8 mouse cellular contexts compared by ENCODE assay signal in genomic region chr7:25238829-25239623, GRCm38 (mm10). TPM values are rescaled to one million over a fixed set of nuclear protein-coding genes. Genes with fewer than 3 reads are reported as not detected.
DNase-seq lines count a peak whose midpoint lies in the region; ATAC-seq and TF ChIP-seq lines count a peak whose summit lies in the region.

No protein-coding gene starts in this region.

- H3K4me3 ChIP-seq in cortical plate, adult 2 months (ENCODE audit: insufficient read depth, low read length), result peak overlapping the region; percentile 36; the same call in 1 of the 2 replicates
- peak overlapping the region; percentile 94 for H3K4me3 ChIP-seq in hindbrain, postnatal 0 days (ENCODE audit: low read length)
- H3K4me3 ChIP-seq in midbrain, embryonic 10.5 days, result peak overlapping the region; percentile 98

- intact Hi-C loops in left cerebral cortex, postnatal 36 days (cut with DNase I), result loop anchor here (10.0 kb wide), 1 partner anchor 224 kb away; no protein-coding TSS in a partner anchor

- 3% methylated on average over 30 of the region's 30 CpGs for WGBS in hindbrain, postnatal 0 days
- 5% methylated on average over 30 of the region's 30 CpGs for WGBS in midbrain, embryonic 10.5 days

- H3K4me1 ChIP-seq in cortical plate, adult 2 months (ENCODE audit: control insufficient read depth, insufficient read depth, low read length), result peaks cover 6% of the 10 kb centered on the region; the same call in 1 of the 2 replicates
- H3K4me1 ChIP-seq in hindbrain, postnatal 0 days (ENCODE audit: insufficient read depth, low read length), result peaks cover 6% of the 10 kb centered on the region; the same call in 1 of the 2 replicates
- H3K4me1 ChIP-seq in midbrain, embryonic 10.5 days, result peaks cover 48% of the 10 kb centered on the region

- TF ChIP-seq CTCF in cortical plate, adult 2 months (IDR thresholded peaks at IDR 0.05; ENCODE audit: extremely low read depth, insufficient read depth, low read length), result peak; percentile 59
- TF ChIP-seq CTCF in hindbrain, postnatal 0 days (IDR thresholded peaks at IDR 0.05; ENCODE audit: low read depth), result peak; percentile 86

- DNase-seq in layer of hippocampus, adult 11-12 months (ENCODE audit: low spot score), result peak; percentile 89
- no peak for DNase-seq in layer of hippocampus, adult 9-10 months (ENCODE audit: low spot score)
- peak; percentile 61 to 81 for DNase-seq in gastrocnemius, adult 8-10 months (ENCODE audit: low spot score in 2 of 2)
- DNase-seq in hindbrain, postnatal 0 days (ENCODE audit: low spot score), result peak; percentile 96
- DNase-seq in left cerebral cortex, postnatal 36 days (ENCODE audit: low spot score in 2 of 2), result peak; percentile 82 to 86
- DNase-seq in midbrain, embryonic 10.5 days (ENCODE audit: low spot score), result peak; percentile 80
- DNase-seq in skeletal muscle tissue, adult 2 months (ENCODE audit: low read depth, low spot score), result peak; percentile 92

- 0 out of 2 replicates have a peak overlapping the region, but pooled peaks have one; percentile 33 for H3K9ac ChIP-seq in hindbrain, postnatal 0 days (replicated peaks; ENCODE audit: low read length)

- peak overlapping the region; percentile 83 for H3K27ac ChIP-seq in cortical plate, adult 2 months (ENCODE audit: insufficient read depth, low read length)
- H3K27ac ChIP-seq in hindbrain, postnatal 0 days, result peak overlapping the region; percentile 87
- H3K27ac ChIP-seq in midbrain, embryonic 10.5 days (replicated peaks), result peak overlapping the region; percentile 97

- peak; percentile 89 for TF ChIP-seq POLR2A in cortical plate, adult 2 months (IDR thresholded peaks at IDR 0.05; ENCODE audit: extremely low read depth, insufficient read depth, low read length)

- peak; percentile 54 for ATAC-seq in hindbrain, postnatal 0 days

- no peaks in the 10 kb centered on the region for H3K9me3 ChIP-seq in hindbrain, postnatal 0 days (ENCODE audit: low read length)
- no peaks in the 10 kb centered on the region for H3K9me3 ChIP-seq in midbrain, embryonic 10.5 days (replicated peaks)

- peak overlapping the region; percentile 67 for H3K4me2 ChIP-seq in hindbrain, postnatal 0 days (ENCODE audit: low read depth, low read length)

- peaks cover 12% of the 10 kb centered on the region; the same call in 1 of the 2 replicates for H3K36me3 ChIP-seq in hindbrain, postnatal 0 days (ENCODE audit: insufficient read depth, low read length)
- H3K36me3 ChIP-seq in midbrain, embryonic 10.5 days, result peaks cover 43% of the 10 kb centered on the region

- no peaks in the 10 kb centered on the region for H3K27me3 ChIP-seq in hindbrain, postnatal 0 days (ENCODE audit: insufficient read depth, low read length)
- no peaks in the 10 kb centered on the region for H3K27me3 ChIP-seq in midbrain, embryonic 10.5 days (ENCODE audit: low read depth, poor library complexity, severe bottlenecking)

RNA-seq across cellular contexts. Expression of gene Gsk3a, which starts 1.4 kb away (rescaled TPM):
- 287 and 292 TPM in 2 replicates for polyA plus RNA-seq in cortical plate, adult 2 months (2012; rRNA removed)
- 10 to 100 TPM; 87.5 to 93.5 (median 90.1) TPM for total RNA-seq in gastrocnemius, adult 8-10 months (2022)
- 151 and 160 TPM in 2 replicates for total RNA-seq in hindbrain, postnatal 0 days (2014; rRNA removed)
- polyA plus RNA-seq in hindbrain, postnatal 0 days (2015; fragmentation: Nextera tagmentation; extraction: Ambion mirVana), result 17.5 and 19.8 TPM in 2 replicates
- total RNA-seq in left cerebral cortex, postnatal 36 days (2021), result 100 to 1,000 TPM; 206 to 237 TPM
- 9.3 and 10.5 TPM in 2 replicates for polyA plus RNA-seq in midbrain, embryonic 10.5 days (2016; fragmentation: Nextera tagmentation; extraction: Ambion mirVana)

RNA-seq across cellular contexts. Expression of gene Erf, which starts 11.5 kb away (rescaled TPM):
- polyA plus RNA-seq in cortical plate, adult 2 months (2012; rRNA removed), result 47.2 and 48.6 TPM in 2 replicates
- total RNA-seq in gastrocnemius, adult 8-10 months (2022), result 1 to 10 TPM; 4.2 to 5.8 (median 5.7) TPM
- total RNA-seq in hindbrain, postnatal 0 days (2014; rRNA removed), result 19.0 and 20.8 TPM in 2 replicates
- polyA plus RNA-seq in hindbrain, postnatal 0 days (2015; fragmentation: Nextera tagmentation; extraction: Ambion mirVana), result 3.0 and 3.7 TPM in 2 replicates
- 10 to 100 TPM; 55.8 to 76.2 TPM for total RNA-seq in left cerebral cortex, postnatal 36 days (2021)
- polyA plus RNA-seq in midbrain, embryonic 10.5 days (2016; fragmentation: Nextera tagmentation; extraction: Ambion mirVana), result 6.9 and 7.3 TPM in 2 replicates

RNA-seq across cellular contexts. Expression of gene Zfp526, which starts 17.8 kb away (rescaled TPM):
- polyA plus RNA-seq in cortical plate, adult 2 months (2012; rRNA removed), result 7.4 and 8.0 TPM in 2 replicates
- 1 to 10 TPM; 5.5 to 6.4 (median 6.1) TPM for total RNA-seq in gastrocnemius, adult 8-10 months (2022)
- total RNA-seq in hindbrain, postnatal 0 days (2014; rRNA removed), result 9.6 and 10.1 TPM in 2 replicates
- polyA plus RNA-seq in hindbrain, postnatal 0 days (2015; fragmentation: Nextera tagmentation; extraction: Ambion mirVana), result 0.66 and 0.85 TPM in 2 replicates
- 10 to 100 TPM; 11.3 to 11.5 TPM for total RNA-seq in left cerebral cortex, postnatal 36 days (2021)
- polyA plus RNA-seq in midbrain, embryonic 10.5 days (2016; fragmentation: Nextera tagmentation; extraction: Ambion mirVana), result 2.7 and 2.8 TPM in 2 replicates

RNA-seq across cellular contexts. Expression of gene Dedd2, which starts 18.6 kb away (rescaled TPM):
- polyA plus RNA-seq in cortical plate, adult 2 months (2012; rRNA removed), result 22.7 and 25.7 TPM in 2 replicates
- total RNA-seq in gastrocnemius, adult 8-10 months (2022), result 1 to 10 TPM; 8.0 to 9.2 (median 8.6) TPM
- 22.5 and 31.7 TPM in 2 replicates for total RNA-seq in hindbrain, postnatal 0 days (2014; rRNA removed)
- polyA plus RNA-seq in hindbrain, postnatal 0 days (2015; fragmentation: Nextera tagmentation; extraction: Ambion mirVana), result 19.8 and 20.2 TPM in 2 replicates
- 10 to 100 TPM; 25.4 to 28.4 TPM for total RNA-seq in left cerebral cortex, postnatal 36 days (2021)
- 8.4 TPM in 2 replicates for polyA plus RNA-seq in midbrain, embryonic 10.5 days (2016; fragmentation: Nextera tagmentation; extraction: Ambion mirVana)

RNA-seq across cellular contexts. Expression of gene Cic, which starts 28.5 kb away (rescaled TPM):
- 89.6 and 94.1 TPM in 2 replicates for polyA plus RNA-seq in cortical plate, adult 2 months (2012; rRNA removed)
- total RNA-seq in gastrocnemius, adult 8-10 months (2022), result 10 to 100 TPM; 26.4 to 38.7 (median 30.1) TPM
- 153 and 155 TPM in 2 replicates for total RNA-seq in hindbrain, postnatal 0 days (2014; rRNA removed)
- polyA plus RNA-seq in hindbrain, postnatal 0 days (2015; fragmentation: Nextera tagmentation; extraction: Ambion mirVana), result 28.2 and 30.6 TPM in 2 replicates
- total RNA-seq in left cerebral cortex, postnatal 36 days (2021), result 100 to 1,000 TPM; 206 to 234 TPM
- polyA plus RNA-seq in midbrain, embryonic 10.5 days (2016; fragmentation: Nextera tagmentation; extraction: Ambion mirVana), result 18.5 and 21.7 TPM in 2 replicates

Comparison
In these comparisons a context has a peak if more than half of its experiments do, and no peak if none do; other contexts are left out.
1. H3K4me3 ChIP-seq: peak in every context shown above with its lines; median percentile 98 in midbrain, embryonic 10.5 days; 94 in hindbrain, postnatal 0 days; 36 in cortical plate, adult 2 months.